Mouse (Mus musculus) lung, postnatal 0 days (tissue): ENCODE measurements around the gene Il1rap.

ENCODE experiments used
- CTCF ChIP-seq: IDR thresholded peaks from 2 replicates; pipeline ENCODE4 v1.5.1; 2016; ENCODE audit warnings: antibody characterized with exemption, mild to moderate bottlenecking
- EP300 ChIP-seq: IDR thresholded peaks from 2 replicates; pipeline ENCODE4 v1.6.1; 2016; ENCODE audit warnings: antibody characterized with exemption, mild to moderate bottlenecking, control low read depth

- TF ChIP-seq CTCF (no peak), EP300 (no peak)
Measured at GRCm38 (mm10) chr16:26581913-26582376, 441 bp downstream of the Il1rap start.
